Mouse (Mus musculus) neural tube, embryonic 14.5 days (tissue): ENCODE results near the gene Maff. TPM values are rescaled to one million over a fixed set of nuclear protein-coding genes. Genes with fewer than 3 reads are reported as not detected.

ENCODE experiments used
- ATAC-seq: fragments of 200-750 bp; cut with Nextera tagmentation; 2 replicates; pipeline ENCODE4 v1.8.0; 2017; ENCODE audit warnings: low read depth, mild to moderate bottlenecking, moderate TSS enrichment, moderate library complexity
- H3K27ac ChIP-seq: fragments of 300-500 bp; sonication (generic); 2 replicates; pipeline ENCODE4 v1.5.1; 2014; ENCODE audit warnings: low read depth, mild to moderate bottlenecking, control low read depth, low read length, moderate library complexity, mixed read lengths
- H3K27me3 ChIP-seq: fragments of 300-500 bp; sonication (generic); 2 replicates; pipeline ENCODE4 v1.6.1; 2014; ENCODE audit warnings: low read length; ENCODE audit not compliant: control insufficient read depth, insufficient read depth
- H3K36me3 ChIP-seq: fragments of 300-500 bp; sonication (generic); 2 replicates; pipeline ENCODE4 v1.6.1; 2014; ENCODE audit warnings: low read length, mixed read lengths; ENCODE audit not compliant: control insufficient read depth, insufficient read depth
- H3K4me1 ChIP-seq: fragments of 300-500 bp; sonication (generic); 2 replicates; pipeline ENCODE4 v1.6.1; 2014; ENCODE audit warnings: low read length; ENCODE audit not compliant: control insufficient read depth, insufficient read depth
- H3K4me2 ChIP-seq: fragments of 300-500 bp; sonication (generic); 2 replicates; pipeline ENCODE4 v1.6.1; 2014; ENCODE audit warnings: mild to moderate bottlenecking, low read depth, low read length, control low read depth
- H3K4me3 ChIP-seq: fragments of 300-500 bp; sonication (generic); 2 replicates; pipeline ENCODE4 v1.5.1; 2014; ENCODE audit warnings: low read depth, low read length, control low read depth, mixed read lengths
- H3K9ac ChIP-seq: fragments of 300-500 bp; sonication (generic); replicated peaks from 2 replicates; pipeline ENCODE4 v1.6.1; 2014; ENCODE audit warnings: low read depth, mild to moderate bottlenecking, control low read depth, low read length, mixed read lengths
- H3K9me3 ChIP-seq: fragments of 300-500 bp; sonication (generic); 2 replicates; pipeline ENCODE4 v1.6.1; 2016; ENCODE audit warnings: low read length; ENCODE audit not compliant: control insufficient read depth
- WGBS: fragments of 180-500 bp; shearing (Covaris S2); extraction: QIAGEN DNeasy Blood & Tissue Kit; methylation state at CpG from one replicate; pipeline ENCODE4 v1.1.7; 2014; 5-methylcytosine and 5-hydroxymethylcytosine counted together
- polyA plus RNA-seq: library from polyadenylated mRNA; unstranded; fragments of >200 nt; fragmentation: Nextera tagmentation; extraction: Ambion mirVana; gene quantifications from 2 replicates; pipeline ENCODE4 v1.2.1, GENCODE M21; 2014

Gene Maff
- polyA plus RNA-seq, 1 experiment from 2014 or later = 0.64 TPM

- ATAC-seq = peak; percentile 47; the same call in 1 of the 2 replicates
- Histone ChIP-seq H3K4me3 (no peak overlapping the region), H3K36me3 (no peaks in the 10 kb centered on the region), H3K9ac (no peak overlapping the region), H3K27me3 (no peaks in the 10 kb centered on the region), H3K4me1 (peaks cover 15% of the 10 kb centered on the region; the same call in 1 of the 2 replicates), H3K4me2 (no peak overlapping the region), H3K27ac (no peak overlapping the region), H3K9me3 (no peaks in the 10 kb centered on the region)
- 58% methylated on average over 7 of the region's 7 CpGs for WGBS
These were observed 45.1 kb downstream of the Maff start for GRCm38 (mm10) chr15:79391447-79392093.

GRCm38 (mm10) chr15:79392527-79392926 is 46.1 kb downstream of the Maff start:
- H3K9me3 ChIP-seq = no peaks in the 10 kb centered on the region
- no peaks in the 10 kb centered on the region for H3K27me3 ChIP-seq
- ATAC-seq = no peak
- H3K9ac ChIP-seq = no peak overlapping the region
- WGBS = 85% methylated on average over 5 of the region's 5 CpGs
- no peaks in the 10 kb centered on the region for H3K36me3 ChIP-seq
- H3K4me3 ChIP-seq = no peak overlapping the region
- no peak overlapping the region for H3K4me2 ChIP-seq
- peaks cover 15% of the 10 kb centered on the region; the same call in 1 of the 2 replicates for H3K4me1 ChIP-seq
- no peak overlapping the region for H3K27ac ChIP-seq

DNA sequence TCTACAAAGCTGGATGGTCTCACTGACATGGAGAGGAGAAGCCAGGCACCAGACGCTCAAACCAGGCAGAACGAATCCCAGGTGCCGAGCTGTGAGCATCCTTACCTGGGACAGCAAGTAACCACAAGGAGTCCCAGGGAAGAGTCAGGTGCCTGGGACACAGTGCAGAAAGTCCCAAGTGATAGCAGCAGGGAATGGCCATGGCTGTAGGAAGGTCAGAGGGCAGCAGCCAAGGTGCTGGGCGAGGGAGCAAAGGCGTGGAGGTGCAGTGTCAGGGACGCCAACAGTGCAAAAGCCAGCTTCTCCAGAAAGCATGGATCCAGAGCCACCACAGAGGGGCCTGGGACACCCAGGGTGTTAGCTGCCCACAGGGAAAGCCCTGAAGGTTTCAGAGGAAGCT is 46.7 kb downstream of the Maff start:
- Histone ChIP-seq H3K4me3 (no peak overlapping the region), H3K27me3 (no peaks in the 10 kb centered on the region), H3K4me1 (peaks cover 13% of the 10 kb centered on the region; the same call in 1 of the 2 replicates)

DNA sequence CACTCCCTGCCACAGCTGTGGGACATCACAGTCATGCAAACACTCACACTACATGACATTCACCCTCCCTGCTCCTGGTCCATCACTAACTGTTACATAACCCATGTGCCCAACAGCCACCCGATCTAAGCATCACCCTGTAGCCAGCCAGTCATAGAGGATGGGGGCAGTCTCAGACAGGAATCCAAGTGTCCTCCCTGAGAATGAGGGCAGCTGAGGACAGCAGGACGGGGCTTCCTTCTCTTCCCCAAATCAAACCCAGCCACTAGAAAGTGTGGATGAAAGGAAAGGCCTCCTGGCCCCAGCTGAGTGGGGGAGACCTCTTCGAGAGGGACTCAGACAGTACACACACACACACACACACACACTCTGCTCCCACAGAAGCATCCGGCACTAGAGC is 48.4 kb downstream of the Maff start:
- peaks cover 18% of the 10 kb centered on the region for H3K4me1 ChIP-seq
- H3K4me2 ChIP-seq = no peak overlapping the region
- no peak overlapping the region for H3K4me3 ChIP-seq
- no peaks in the 10 kb centered on the region for H3K27me3 ChIP-seq
- H3K9me3 ChIP-seq = no peaks in the 10 kb centered on the region
- H3K36me3 ChIP-seq = no peaks in the 10 kb centered on the region
- 71% methylated on average over 4 of the region's 4 CpGs for WGBS
- no peak for ATAC-seq
- H3K9ac ChIP-seq = no peak overlapping the region
- no peak overlapping the region for H3K27ac ChIP-seq

More for the DNA sequence above, 46.7 kb downstream of the Maff start:
- no peaks in the 10 kb centered on the region for H3K9me3 ChIP-seq
- 85% methylated on average over 6 of the region's 6 CpGs for WGBS
- no peaks in the 10 kb centered on the region for H3K36me3 ChIP-seq
- H3K27ac ChIP-seq = no peak overlapping the region
- no peak overlapping the region for H3K9ac ChIP-seq
- ATAC-seq = no peak
- H3K4me2 ChIP-seq = no peak overlapping the region

DNA sequence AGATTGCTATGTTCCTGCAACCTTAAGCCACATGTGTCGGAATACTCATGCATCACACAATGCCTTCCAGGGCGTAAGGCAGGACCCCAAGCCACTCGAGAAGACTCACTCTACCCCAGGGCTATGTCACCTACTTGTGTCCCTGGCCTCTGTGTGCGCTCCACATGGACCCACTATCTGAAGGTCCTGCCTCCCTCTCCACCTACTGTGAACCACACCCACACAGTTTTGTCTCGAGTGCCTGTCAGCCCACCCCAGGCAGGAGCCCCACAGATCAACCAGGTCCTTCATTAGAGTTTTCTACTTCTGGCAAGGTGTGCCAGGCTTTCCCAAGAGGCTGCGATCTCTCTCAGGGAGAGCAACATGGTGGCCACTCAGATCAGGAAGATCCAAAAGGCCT is 48.9 kb downstream of the Maff start:
- no peak for ATAC-seq
- Histone ChIP-seq H3K27me3 (no peaks in the 10 kb centered on the region), H3K9me3 (no peaks in the 10 kb centered on the region), H3K4me2 (0 out of 2 replicates have a peak overlapping the region, but pooled peaks have one; percentile 5), H3K4me3 (no peak overlapping the region), H3K4me1 (peaks cover 20% of the 10 kb centered on the region), H3K9ac (no peak overlapping the region), H3K27ac (no peak overlapping the region), H3K36me3 (no peaks in the 10 kb centered on the region)
- 83% methylated on average over 6 of the region's 6 CpGs for WGBS

DNA sequence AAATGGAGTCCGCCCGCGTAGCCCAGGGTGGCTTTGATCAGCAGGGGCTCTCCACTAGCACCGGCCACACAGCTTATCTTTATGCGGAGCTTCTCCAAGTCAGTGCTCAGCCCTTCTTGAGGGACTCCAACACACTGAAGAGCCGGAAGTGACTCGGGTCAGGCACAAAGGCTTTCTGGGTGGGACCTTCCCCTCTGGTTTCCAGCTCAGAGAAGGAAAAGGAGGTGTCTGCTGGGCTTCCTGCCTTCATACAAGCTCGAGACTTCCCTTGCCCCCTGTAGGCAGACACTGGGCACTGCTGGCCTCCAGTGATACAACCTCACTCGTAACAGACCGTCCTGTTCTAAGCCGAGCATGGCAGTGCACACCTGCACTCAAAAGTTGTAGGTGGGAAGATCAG is 50.3 kb downstream of the Maff start:
- Histone ChIP-seq H3K36me3 (no peaks in the 10 kb centered on the region), H3K9me3 (no peaks in the 10 kb centered on the region), H3K4me2 (no peak overlapping the region), H3K9ac (no peak overlapping the region), H3K27ac (no peak overlapping the region), H3K4me1 (peaks cover 29% of the 10 kb centered on the region), H3K4me3 (no peak overlapping the region), H3K27me3 (no peaks in the 10 kb centered on the region)
- WGBS = 84% methylated on average over 11 of the region's 11 CpGs
- no peak for ATAC-seq

DNA sequence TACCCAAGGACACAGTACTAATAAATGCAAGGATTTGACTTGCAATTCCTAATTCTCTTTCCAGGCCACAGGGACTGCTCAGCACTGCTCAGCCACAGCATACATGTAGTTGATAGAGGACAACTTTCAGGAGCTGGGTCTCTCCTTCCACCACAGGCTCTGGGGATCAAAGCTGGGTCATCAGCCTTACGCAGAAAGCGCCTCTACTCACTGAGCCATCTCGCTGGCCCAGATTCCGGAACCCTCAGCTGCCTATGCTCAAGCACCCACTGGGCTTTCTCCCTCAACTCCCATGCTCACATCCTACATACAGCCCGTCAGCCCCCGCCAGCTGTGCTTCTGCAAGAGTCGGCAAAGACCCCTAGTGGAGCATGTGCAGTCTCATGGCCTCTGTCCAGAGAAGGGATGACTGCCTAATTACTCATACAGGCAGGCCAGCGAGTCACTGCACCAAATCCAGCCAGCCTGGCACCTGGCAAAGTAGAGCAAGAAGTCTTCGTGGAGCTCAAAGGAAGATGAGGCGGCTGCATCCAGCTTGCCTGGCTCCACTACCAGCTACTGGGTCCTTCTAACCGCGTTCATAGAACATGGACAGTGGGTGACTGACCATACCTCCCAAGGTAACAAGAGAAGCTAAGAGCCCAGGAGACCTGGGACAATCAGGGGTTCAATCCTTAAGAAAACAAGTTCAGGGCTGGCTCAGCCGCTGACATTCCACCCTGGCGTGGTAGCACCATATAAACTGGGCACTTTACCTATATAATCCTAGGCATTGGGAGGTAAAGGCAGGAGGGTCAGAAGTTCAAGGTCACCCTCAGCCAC is 53.0 kb downstream of the Maff start:
- Histone ChIP-seq H3K4me3 (no peak overlapping the region), H3K9ac (no peak overlapping the region; the same call in 1 of the 2 replicates), H3K4me2 (no peak overlapping the region), H3K4me1 (peaks cover 37% of the 10 kb centered on the region), H3K9me3 (no peaks in the 10 kb centered on the region), H3K27ac (no peak overlapping the region), H3K36me3 (no peaks in the 10 kb centered on the region), H3K27me3 (no peaks in the 10 kb centered on the region)
- 78% methylated on average over 14 of the region's 14 CpGs for WGBS
- ATAC-seq = no peak

GRCm38 (mm10) chr15:79400134-79400974 is 53.9 kb downstream of the Maff start:
- Histone ChIP-seq H3K4me2 (peak overlapping the region; percentile 86; the same call in 1 of the 2 replicates), H3K27ac (no peak overlapping the region), H3K9me3 (no peaks in the 10 kb centered on the region), H3K4me3 (no peak overlapping the region), H3K9ac (0 out of 2 replicates have a peak overlapping the region, but pooled peaks have one; percentile 5), H3K36me3 (no peaks in the 10 kb centered on the region), H3K27me3 (no peaks in the 10 kb centered on the region), H3K4me1 (peaks cover 37% of the 10 kb centered on the region)
- no peak for ATAC-seq
- WGBS = 84% methylated on average over 6 of the region's 6 CpGs
